Mouse (Mus musculus): ENCODE results near the gene Dnal1. TPM values are rescaled to one million over a fixed set of nuclear protein-coding genes. Genes with fewer than 3 reads are reported as not detected.

Gene Dnal1
- polyA plus RNA-seq, 1 experiment, result 9.2 TPM

DNA sequence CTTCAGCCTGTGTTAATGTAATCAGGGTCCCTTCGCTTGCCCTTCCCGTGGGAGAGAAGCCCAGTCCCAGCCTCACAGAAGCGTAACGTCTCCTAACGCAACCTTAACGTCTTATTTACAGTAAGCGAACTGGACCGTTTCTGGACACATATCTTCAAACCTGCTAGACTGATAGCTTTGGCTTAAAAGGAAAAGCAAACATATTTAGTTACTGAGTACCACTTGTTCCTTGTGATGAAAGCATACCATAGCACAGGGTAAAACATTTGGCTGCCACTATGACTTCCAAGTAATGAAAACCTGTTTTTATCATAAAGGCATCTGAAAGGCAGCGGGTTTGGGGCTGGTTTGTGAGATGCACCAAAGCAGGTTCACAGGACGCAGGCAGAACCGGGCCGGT, 11.7 kb downstream of the Dnal1 start:
- Histone ChIP-seq H3K4me1 (ENCODE audit: control insufficient read depth, insufficient read depth, low read length) (no peaks in the 10 kb centered on the region; the same call in 1 of the 2 replicates), H3K4me3 (replicated peaks; ENCODE audit: extremely low read depth, low read depth, low read length) (no peak overlapping the region)
- TF ChIP-seq CTCF (IDR thresholded peaks at IDR 0.05; ENCODE audit: insufficient read depth, low read length) (no peak), POLR2A (IDR thresholded peaks at IDR 0.05; ENCODE audit: borderline replicate concordance, extremely low read depth, low read depth, low read length) (no peak)
- WGBS, result 63% methylated on average over 12 of the region's 12 CpGs
- peak; percentile 42 for DNase-seq

- WGBS, result 83% methylated on average over 2 of the region's 2 CpGs
Measured at GRCm38 (mm10) chr12:84126899-84127298, 12.7 kb downstream of the Dnal1 start.

DNA sequence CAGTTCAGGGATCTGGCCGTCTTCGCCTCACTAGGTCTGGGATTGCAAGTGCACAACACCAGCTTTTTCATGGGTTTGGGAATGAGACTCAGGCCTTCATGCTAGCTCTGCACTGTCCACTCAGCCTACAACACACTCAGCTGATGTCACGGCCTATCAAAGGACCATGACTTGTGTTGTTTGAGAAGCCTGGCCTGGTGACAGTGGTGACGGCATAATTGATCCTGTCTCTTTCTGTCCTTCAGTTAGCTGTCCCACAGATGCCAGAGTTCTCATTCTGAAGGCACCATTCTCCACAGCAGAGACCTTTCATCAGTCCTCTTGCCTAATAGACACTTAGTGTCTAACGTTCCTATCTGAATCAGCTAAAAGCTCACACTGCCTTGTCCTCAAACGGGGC, 14.4 kb downstream of the Dnal1 start:
- WGBS, result 83% methylated on average over 6 of the region's 6 CpGs
- DNase-seq, result no peak
- Histone ChIP-seq H3K4me1 (ENCODE audit: control insufficient read depth, insufficient read depth, low read length) (no peaks in the 10 kb centered on the region; the same call in 1 of the 2 replicates), H3K4me3 (replicated peaks; ENCODE audit: extremely low read depth, low read depth, low read length) (no peak overlapping the region)
- TF ChIP-seq CTCF (IDR thresholded peaks at IDR 0.05; ENCODE audit: insufficient read depth, low read length) (no peak), POLR2A (IDR thresholded peaks at IDR 0.05; ENCODE audit: borderline replicate concordance, extremely low read depth, low read depth, low read length) (no peak)

More at GRCm38 (mm10) chr12:84126899-84127298, 12.7 kb downstream of the Dnal1 start:
- no peak for TF ChIP-seq POLR2A (IDR thresholded peaks at IDR 0.05; ENCODE audit: borderline replicate concordance, extremely low read depth, low read depth, low read length)
- TF ChIP-seq CTCF (IDR thresholded peaks at IDR 0.05; ENCODE audit: insufficient read depth, low read length), result no peak
- Histone ChIP-seq H3K4me3 (replicated peaks; ENCODE audit: extremely low read depth, low read depth, low read length) (no peak overlapping the region), H3K4me1 (ENCODE audit: control insufficient read depth, insufficient read depth, low read length) (no peaks in the 10 kb centered on the region; the same call in 1 of the 2 replicates)
- no peak for DNase-seq

DNA sequence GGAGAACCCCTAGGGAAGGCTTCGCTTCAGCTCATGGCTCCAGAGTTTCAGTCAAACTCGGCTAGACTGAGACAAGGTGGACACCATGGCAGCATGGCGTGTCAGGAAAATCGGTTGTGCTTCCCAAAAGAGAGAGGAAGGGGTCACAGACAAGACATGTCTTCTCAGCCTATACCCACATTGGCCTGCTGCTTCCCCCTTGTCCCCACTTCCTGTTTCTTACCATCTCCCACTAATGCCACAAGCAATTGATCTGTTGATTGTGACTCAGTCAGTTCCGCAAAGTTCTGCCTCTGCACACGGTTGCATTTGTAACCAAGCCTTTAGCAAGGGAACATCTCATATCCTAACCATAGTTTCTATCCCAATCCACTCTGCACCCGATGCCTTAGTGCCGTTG, 15.8 kb downstream of the Dnal1 start:
- Histone ChIP-seq H3K4me3 (replicated peaks; ENCODE audit: extremely low read depth, low read depth, low read length) (no peak overlapping the region), H3K4me1 (ENCODE audit: control insufficient read depth, insufficient read depth, low read length) (no peaks in the 10 kb centered on the region)
- 86% methylated on average over 8 of the region's 8 CpGs for WGBS
- TF ChIP-seq CTCF (IDR thresholded peaks at IDR 0.05; ENCODE audit: insufficient read depth, low read length) (no peak), POLR2A (IDR thresholded peaks at IDR 0.05; ENCODE audit: borderline replicate concordance, extremely low read depth, low read depth, low read length) (no peak)
- no peak for DNase-seq

DNA sequence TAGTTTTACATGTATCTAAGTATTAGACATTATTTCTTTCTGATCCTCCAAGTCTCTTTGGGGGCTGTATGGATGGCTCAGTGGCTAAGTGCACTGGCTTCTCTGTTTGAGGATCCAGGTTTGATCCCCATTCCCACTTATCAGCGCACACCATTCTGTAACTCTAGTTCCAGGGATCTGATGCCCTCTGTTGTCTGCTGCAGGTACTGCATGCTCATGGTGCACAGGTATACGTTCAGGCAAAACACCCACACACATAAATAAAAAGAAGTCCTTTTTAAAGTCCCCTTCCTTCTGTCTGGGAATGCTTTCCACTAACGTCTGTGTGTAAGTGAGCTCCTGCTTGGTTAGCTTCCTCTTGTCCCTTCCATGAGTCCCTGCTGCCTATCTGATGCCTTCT, 18.1 kb downstream of the Dnal1 start:
- TF ChIP-seq CTCF (IDR thresholded peaks at IDR 0.05; ENCODE audit: insufficient read depth, low read length) (peak; percentile 51; the same call in 1 of the 2 replicates), POLR2A (IDR thresholded peaks at IDR 0.05; ENCODE audit: borderline replicate concordance, extremely low read depth, low read depth, low read length) (no peak)
- 63% methylated on average over 3 of the region's 3 CpGs for WGBS
- DNase-seq, result peak; percentile 57

GRCm38 (mm10) chr12:84137131-84137530, 23.0 kb downstream of the Dnal1 start:
- no peak for DNase-seq
- H3K4me3 ChIP-seq (replicated peaks; ENCODE audit: extremely low read depth, low read depth, low read length), result no peak overlapping the region
- 96% methylated on average over 7 of the region's 7 CpGs for WGBS
- no peaks in the 10 kb centered on the region for H3K4me1 ChIP-seq (ENCODE audit: control insufficient read depth, insufficient read depth, low read length)
- TF ChIP-seq CTCF (IDR thresholded peaks at IDR 0.05; ENCODE audit: insufficient read depth, low read length) (no peak), POLR2A (IDR thresholded peaks at IDR 0.05; ENCODE audit: borderline replicate concordance, extremely low read depth, low read depth, low read length) (no peak)

More for the DNA sequence above, 18.1 kb downstream of the Dnal1 start:
- Histone ChIP-seq H3K4me3 (replicated peaks; ENCODE audit: extremely low read depth, low read depth, low read length) (no peak overlapping the region), H3K4me1 (ENCODE audit: control insufficient read depth, insufficient read depth, low read length) (no peaks in the 10 kb centered on the region)

DNA sequence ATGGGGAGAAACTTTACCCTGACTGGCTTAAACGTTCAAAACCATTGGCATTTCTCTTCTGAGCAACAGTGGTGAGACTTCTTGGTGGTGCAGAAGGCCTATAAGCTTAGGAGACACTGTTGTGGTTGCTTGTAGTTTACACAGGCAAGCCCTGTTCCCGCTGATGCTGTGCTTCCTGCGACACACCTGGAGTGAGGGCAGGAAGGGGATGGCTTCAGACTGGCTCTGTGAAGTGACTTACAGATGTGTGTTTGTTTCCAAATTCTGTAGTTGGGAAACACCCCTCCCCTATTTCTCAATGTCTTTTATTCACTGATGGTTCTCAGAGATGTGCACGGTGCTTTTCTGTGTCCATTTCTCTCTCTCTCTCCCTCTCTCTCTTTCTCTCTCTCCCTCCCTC, 26.0 kb downstream of the Dnal1 start:
- H3K4me3 ChIP-seq (replicated peaks; ENCODE audit: extremely low read depth, low read depth, low read length), result no peak overlapping the region
- no peaks in the 10 kb centered on the region for H3K4me1 ChIP-seq (ENCODE audit: control insufficient read depth, insufficient read depth, low read length)
- 72% methylated on average over 4 of the region's 4 CpGs for WGBS
- DNase-seq, result no peak
- no peak for TF ChIP-seq POLR2A (IDR thresholded peaks at IDR 0.05; ENCODE audit: borderline replicate concordance, extremely low read depth, low read depth, low read length)

- no peak for DNase-seq
- Histone ChIP-seq H3K4me1 (ENCODE audit: control insufficient read depth, insufficient read depth, low read length) (no peaks in the 10 kb centered on the region), H3K4me3 (replicated peaks; ENCODE audit: extremely low read depth, low read depth, low read length) (no peak overlapping the region)
- 74% methylated on average over 4 of the region's 4 CpGs for WGBS
- TF ChIP-seq POLR2A (IDR thresholded peaks at IDR 0.05; ENCODE audit: borderline replicate concordance, extremely low read depth, low read depth, low read length) (no peak), CTCF (IDR thresholded peaks at IDR 0.05; ENCODE audit: insufficient read depth, low read length) (no peak)
Measured at GRCm38 (mm10) chr12:84141271-84141670, 27.1 kb downstream of the Dnal1 start.

DNA sequence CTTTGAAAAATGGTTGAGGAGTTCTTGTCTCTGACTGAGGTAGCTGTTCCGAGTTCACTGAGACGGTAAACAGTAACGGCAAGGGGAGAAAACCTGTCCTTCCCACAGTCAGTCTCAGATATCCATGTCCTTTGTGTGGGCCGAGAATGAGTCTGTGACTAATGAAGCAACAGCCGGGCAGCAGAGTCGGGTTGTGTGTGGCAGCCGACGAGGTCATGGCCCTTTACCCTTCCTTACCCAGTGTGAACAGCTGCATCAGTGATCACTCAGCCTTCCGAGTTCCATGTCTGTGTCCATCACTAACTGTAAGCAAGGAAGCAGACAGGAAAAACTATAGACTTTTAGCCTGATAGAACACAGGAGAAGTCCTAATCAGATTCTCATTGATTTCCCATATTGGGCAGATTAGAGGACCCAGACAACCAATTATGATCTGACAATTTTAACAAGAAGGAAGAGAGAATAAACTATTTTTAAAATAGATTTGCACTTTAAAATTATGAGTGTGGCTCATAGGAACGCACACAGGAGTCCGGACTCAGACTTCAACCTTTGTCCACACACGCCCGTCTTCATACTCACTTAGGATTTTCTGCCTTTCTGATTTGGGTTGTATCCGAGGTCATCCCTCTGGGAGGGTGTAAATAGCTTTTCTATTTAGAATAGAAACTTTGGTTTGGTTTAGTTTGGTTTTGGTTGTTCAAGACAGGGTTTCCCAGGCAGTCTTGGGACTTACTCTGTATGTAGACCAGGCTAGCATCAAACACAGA, 28.3 kb downstream of the Dnal1 start:
- 67% methylated on average over 14 of the region's 14 CpGs for WGBS
- H3K4me3 ChIP-seq (replicated peaks; ENCODE audit: extremely low read depth, low read depth, low read length), result no peak overlapping the region
- no peak for DNase-seq
- H3K4me1 ChIP-seq (ENCODE audit: control insufficient read depth, insufficient read depth, low read length), result no peaks in the 10 kb centered on the region
- no peak for TF ChIP-seq POLR2A (IDR thresholded peaks at IDR 0.05; ENCODE audit: borderline replicate concordance, extremely low read depth, low read depth, low read length)
- TF ChIP-seq CTCF (IDR thresholded peaks at IDR 0.05; ENCODE audit: insufficient read depth, low read length), result no peak

Measured in lung, adult 2 months (tissue).